Comparison of ENCODE assay signal across 8 mouse cellular contexts in the genomic region with DNA sequence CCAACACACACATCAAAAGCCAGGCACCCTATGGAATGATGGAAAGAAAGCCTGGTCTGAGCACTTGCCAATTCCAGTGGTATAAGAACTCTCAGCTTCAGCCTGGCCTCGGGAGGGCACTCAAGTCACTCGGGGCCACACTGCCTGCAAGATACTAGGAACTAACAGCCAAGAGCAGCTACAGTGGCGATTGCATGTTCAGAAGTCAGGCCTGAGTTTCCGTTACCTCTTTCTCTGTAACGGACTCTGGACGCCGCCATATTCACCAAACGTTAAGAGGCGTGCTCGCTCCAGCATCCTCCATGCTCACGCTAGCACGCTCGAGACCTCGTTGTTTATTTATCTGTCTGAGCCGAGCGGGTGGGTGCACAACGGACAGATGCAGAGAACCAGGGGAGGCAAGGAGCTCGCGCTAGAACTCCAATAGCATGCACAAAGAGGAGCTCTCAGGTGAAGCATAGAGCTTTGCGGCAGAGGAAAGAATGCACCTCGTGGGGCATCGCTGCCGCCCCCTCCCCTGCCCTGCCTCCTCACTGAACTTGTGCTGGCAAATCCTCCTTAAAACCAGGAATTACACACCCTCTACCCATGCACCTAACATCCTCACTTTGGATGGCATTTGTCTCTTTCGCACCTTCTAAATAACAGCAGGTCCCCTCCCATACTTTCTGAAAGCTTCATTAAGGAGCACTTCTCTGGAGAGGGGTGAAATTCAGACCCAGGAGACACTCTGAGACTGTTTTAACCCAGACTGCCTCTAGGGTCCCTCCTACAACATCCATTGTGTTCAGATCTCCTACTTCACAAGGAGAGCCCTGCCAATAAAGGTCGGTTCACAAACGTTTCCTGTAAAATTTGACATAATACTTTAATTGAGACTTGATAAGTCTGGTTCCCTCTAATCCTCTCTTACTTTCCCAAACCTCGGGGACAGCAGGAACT. TPM values are rescaled to one million over a fixed set of nuclear protein-coding genes. Genes with fewer than 3 reads are reported as not detected.
DNase-seq lines count a peak whose midpoint lies in the region; ATAC-seq lines count a peak whose summit lies in the region.

No protein-coding gene starts in this region.

- no peaks in the 10 kb centered on the region for H3K27me3 ChIP-seq in heart, embryonic 13.5 days (replicated peaks)
- no peaks in the 10 kb centered on the region for H3K27me3 ChIP-seq in embryonic facial prominence, embryonic 14.5 days (replicated peaks; ENCODE audit: control insufficient read depth, insufficient read depth, low read length)
- no peaks in the 10 kb centered on the region for H3K27me3 ChIP-seq in kidney, embryonic 15.5 days
- no peaks in the 10 kb centered on the region for H3K27me3 ChIP-seq in midbrain, embryonic 16.5 days (ENCODE audit: control insufficient read depth, insufficient read depth, low read depth, low read length)

- peak overlapping the region; percentile 67 for H3K4me2 ChIP-seq in heart, embryonic 13.5 days
- H3K4me2 ChIP-seq in embryonic facial prominence, embryonic 14.5 days (ENCODE audit: low read depth, low read length): peak overlapping the region; percentile 48
- peak overlapping the region; percentile 56 for H3K4me2 ChIP-seq in kidney, embryonic 15.5 days
- peak overlapping the region; percentile 36 for H3K4me2 ChIP-seq in midbrain, embryonic 16.5 days (ENCODE audit: low read length)

- H3K27ac ChIP-seq in heart, embryonic 13.5 days (replicated peaks): no peak overlapping the region
- H3K27ac ChIP-seq in embryonic facial prominence, embryonic 14.5 days (replicated peaks; ENCODE audit: low read depth, low read length): no peak overlapping the region
- H3K27ac ChIP-seq in kidney, embryonic 15.5 days: no peak overlapping the region
- no peak overlapping the region for H3K27ac ChIP-seq in midbrain, embryonic 16.5 days (ENCODE audit: low read length)

- peak overlapping the region; percentile 47; the same call in 1 of the 2 replicates for H3K9ac ChIP-seq in heart, embryonic 13.5 days
- no peak overlapping the region for H3K9ac ChIP-seq in embryonic facial prominence, embryonic 14.5 days (ENCODE audit: low read depth, low read length)
- no peak overlapping the region for H3K9ac ChIP-seq in kidney, embryonic 15.5 days
- H3K9ac ChIP-seq in midbrain, embryonic 16.5 days (ENCODE audit: low read depth, low read length): peak overlapping the region; percentile 23; the same call in 1 of the 2 replicates

- DNase-seq in heart, postnatal 25 days (ENCODE audit: low spot score): no peak
- DNase-seq in embryonic facial prominence, embryonic 14.5 days (ENCODE audit: low spot score): peak; percentile 2
- DNase-seq in layer of hippocampus, adult 8-10 months (ENCODE audit: low spot score in 2 of 2): no peak
- no peak for DNase-seq in T-cell, adult 2 months (ENCODE audit: low spot score)

- H3K9me3 ChIP-seq in heart, embryonic 13.5 days: no peaks in the 10 kb centered on the region
- H3K9me3 ChIP-seq in embryonic facial prominence, embryonic 14.5 days (ENCODE audit: control insufficient read depth, low read length): no peaks in the 10 kb centered on the region
- no peaks in the 10 kb centered on the region for H3K9me3 ChIP-seq in kidney, embryonic 15.5 days (replicated peaks)
- H3K9me3 ChIP-seq in midbrain, embryonic 16.5 days (replicated peaks; ENCODE audit: control insufficient read depth, low read length, poor library complexity, severe bottlenecking): no peaks in the 10 kb centered on the region

- H3K36me3 ChIP-seq in heart, embryonic 13.5 days: no peaks in the 10 kb centered on the region
- no peaks in the 10 kb centered on the region for H3K36me3 ChIP-seq in embryonic facial prominence, embryonic 14.5 days (ENCODE audit: control insufficient read depth, insufficient read depth, low read length)
- H3K36me3 ChIP-seq in kidney, embryonic 15.5 days: no peaks in the 10 kb centered on the region
- no peaks in the 10 kb centered on the region for H3K36me3 ChIP-seq in midbrain, embryonic 16.5 days (ENCODE audit: control insufficient read depth, insufficient read depth, low read length)

- 21% methylated on average over 27 of the region's 27 CpGs for WGBS in heart, embryonic 13.5 days
- 41% methylated on average over 27 of the region's 27 CpGs for WGBS in embryonic facial prominence, embryonic 14.5 days
- 36% methylated on average over 27 of the region's 27 CpGs for WGBS in kidney, embryonic 15.5 days
- 46% methylated on average over 27 of the region's 27 CpGs for WGBS in midbrain, embryonic 16.5 days

- intact Hi-C loops in heart, postnatal 25 days (cut with DNase I): no loop called here

- H3K4me3 ChIP-seq in heart, embryonic 13.5 days: peak overlapping the region; percentile 36
- peak overlapping the region; percentile 23 for H3K4me3 ChIP-seq in embryonic facial prominence, embryonic 14.5 days (ENCODE audit: low read depth, low read length)
- peak overlapping the region; percentile 27 for H3K4me3 ChIP-seq in kidney, embryonic 15.5 days (replicated peaks)
- H3K4me3 ChIP-seq in midbrain, embryonic 16.5 days (ENCODE audit: low read depth, low read length): peak overlapping the region; percentile 22

- ATAC-seq in heart, embryonic 13.5 days (ENCODE audit: extremely low read depth, insufficient number of reproducible peaks, low FRiP score, low TSS enrichment): no peak
- ATAC-seq in embryonic facial prominence, embryonic 14.5 days (ENCODE audit: low read depth): no peak
- ATAC-seq in kidney, embryonic 15.5 days (replicated peaks; ENCODE audit: low FRiP score): no peak
- peak; percentile 58 for ATAC-seq in midbrain, embryonic 16.5 days
- ATAC-seq in cerebellum, adult (ENCODE audit: insufficient number of reproducible peaks, low FRiP score, low TSS enrichment): no peak

- 0 out of 2 replicates have a peak, but pooled peaks cover 5% of the 10 kb centered on the region for H3K4me1 ChIP-seq in heart, embryonic 13.5 days
- no peaks in the 10 kb centered on the region for H3K4me1 ChIP-seq in embryonic facial prominence, embryonic 14.5 days (ENCODE audit: control insufficient read depth, insufficient read depth, low read length)
- no peaks in the 10 kb centered on the region for H3K4me1 ChIP-seq in kidney, embryonic 15.5 days
- H3K4me1 ChIP-seq in midbrain, embryonic 16.5 days (ENCODE audit: control insufficient read depth, insufficient read depth, low read length): no peaks in the 10 kb centered on the region

RNA-seq across cellular contexts. Expression of a gene that starts 2.2 kb away (rescaled TPM):
- not detected in 2 replicates for polyA plus RNA-seq in heart, embryonic 13.5 days (2015; fragmentation: Nextera tagmentation; extraction: Ambion mirVana)
- total RNA-seq in heart, postnatal 25 days (2021): not detected
- polyA plus RNA-seq in embryonic facial prominence, embryonic 14.5 days (2014; fragmentation: Nextera tagmentation; extraction: Ambion mirVana): not detected in 2 replicates
- not detected in 2 replicates for polyA plus RNA-seq in kidney, embryonic 15.5 days (2015; fragmentation: Nextera tagmentation; extraction: Ambion mirVana)
- polyA plus RNA-seq in midbrain, embryonic 16.5 days (2015; fragmentation: Nextera tagmentation; extraction: Ambion mirVana): not detected in 2 replicates
- not detected for total RNA-seq in layer of hippocampus, adult 8-10 months (2022)

RNA-seq across cellular contexts. Expression of a gene that starts 21.2 kb away (rescaled TPM):
- not detected in 2 replicates for polyA plus RNA-seq in heart, embryonic 13.5 days (2015; fragmentation: Nextera tagmentation; extraction: Ambion mirVana)
- not detected for total RNA-seq in heart, postnatal 25 days (2021)
- not detected in 2 replicates for polyA plus RNA-seq in embryonic facial prominence, embryonic 14.5 days (2014; fragmentation: Nextera tagmentation; extraction: Ambion mirVana)
- not detected in 2 replicates for polyA plus RNA-seq in kidney, embryonic 15.5 days (2015; fragmentation: Nextera tagmentation; extraction: Ambion mirVana)
- polyA plus RNA-seq in midbrain, embryonic 16.5 days (2015; fragmentation: Nextera tagmentation; extraction: Ambion mirVana): not detected in 2 replicates
- total RNA-seq in layer of hippocampus, adult 8-10 months (2022): not detected

RNA-seq across cellular contexts. Expression of a gene that starts 47.2 kb away (rescaled TPM):
- polyA plus RNA-seq in heart, embryonic 13.5 days (2015; fragmentation: Nextera tagmentation; extraction: Ambion mirVana): 20.4 and 23.0 TPM in 2 replicates
- 1 to 10 TPM; 4.5 TPM for total RNA-seq in heart, postnatal 25 days (2021)
- polyA plus RNA-seq in embryonic facial prominence, embryonic 14.5 days (2014; fragmentation: Nextera tagmentation; extraction: Ambion mirVana): 33.7 and 35.9 TPM in 2 replicates
- 26.1 and 31.5 TPM in 2 replicates for polyA plus RNA-seq in kidney, embryonic 15.5 days (2015; fragmentation: Nextera tagmentation; extraction: Ambion mirVana)
- polyA plus RNA-seq in midbrain, embryonic 16.5 days (2015; fragmentation: Nextera tagmentation; extraction: Ambion mirVana): 37.8 and 39.5 TPM in 2 replicates
- 10 to 100 TPM; 16.3 to 22.3 (median 19.1) TPM for total RNA-seq in layer of hippocampus, adult 8-10 months (2022)

Comparison
In these comparisons a context has a peak if more than half of its experiments do, and no peak if none do; other contexts are left out.
1. H3K9ac ChIP-seq: peak in heart, embryonic 13.5 days (single experiment) and midbrain, embryonic 16.5 days (single experiment); none in embryonic facial prominence, embryonic 14.5 days (single experiment) and kidney, embryonic 15.5 days (single experiment).
2. Peak in every context shown above with its lines, with median percentiles within 50 percentile points of each other: H3K4me2 ChIP-seq and H3K4me3 ChIP-seq.